Mouse (Mus musculus): ENCODE results near the gene Mcpt1. TPM values are rescaled to one million over a fixed set of nuclear protein-coding genes. Genes with fewer than 3 reads are reported as not detected.
A peak's percentile ranks its signal among the peaks of the same experiment; 100 is the strongest.
"Not testable (repeated sequence)": the region's sequence is repeated elsewhere in the genome, so short reads cannot be mapped to it uniquely, and the experiment has no call there.

The Mcpt1 gene
- total RNA-seq (2021) = not detected
- long read RNA-seq, experiment 1 = 0 reads
- long read RNA-seq, experiment 2 = 0 reads

GRCm38 (mm10) chr14:56017671-56018070 lies at the start of gene Mcpt1:
TSS of gene Mcpt1 (plus strand) at chr14:56017971.
- DNase-seq (ENCODE audit: extremely low spot score in 1 of 2, low spot score in 2 of 2); H3K4me3 ChIP-seq; H3K27ac ChIP-seq; intact Hi-C loops (cut with DNase I): not testable (repeated sequence)

GRCm38 (mm10) chr14:55987464-55987863 lies 30.3 kb upstream of the Mcpt1 start:
- DNase-seq (ENCODE audit: extremely low spot score in 1 of 2, low spot score in 2 of 2); H3K27ac ChIP-seq; H3K4me3 ChIP-seq; intact Hi-C loops (cut with DNase I): not testable (repeated sequence)

- TF ChIP-seq CTCF (IDR thresholded peaks at IDR 0.05) = no peak
- no peak overlapping the region for H3K27ac ChIP-seq
- intact Hi-C loops (cut with DNase I) = no loop called here
- no peak for DNase-seq (ENCODE audit: extremely low spot score in 1 of 2, low spot score in 2 of 2)
- H3K4me3 ChIP-seq = no peak overlapping the region
These were observed 4.6 kb upstream of the Mcpt1 start for GRCm38 (mm10) chr14:56013147-56013546.

- Histone ChIP-seq H3K27ac (no peak overlapping the region), H3K4me3 (no peak overlapping the region)
- intact Hi-C loops (cut with DNase I) = no loop called here
- no peak for TF ChIP-seq CTCF (IDR thresholded peaks at IDR 0.05)
- no peak for DNase-seq (ENCODE audit: extremely low spot score in 1 of 2, low spot score in 2 of 2)
These were observed 3.8 kb upstream of the Mcpt1 start for GRCm38 (mm10) chr14:56013924-56014323.

- intact Hi-C loops (cut with DNase I) = no loop called here
- peak in 1 of 2 experiments; percentile 12 for DNase-seq (ENCODE audit: extremely low spot score in 1 of 2, low spot score in 2 of 2)
- H3K4me3 ChIP-seq = no peak overlapping the region
- TF ChIP-seq CTCF (IDR thresholded peaks at IDR 0.05) = no peak
- no peak overlapping the region for H3K27ac ChIP-seq
These were observed 1.7 kb downstream of the Mcpt1 start for GRCm38 (mm10) chr14:56019446-56019845.

- H3K4me3 ChIP-seq; H3K27ac ChIP-seq; intact Hi-C loops (cut with DNase I); DNase-seq (ENCODE audit: extremely low spot score in 1 of 2, low spot score in 2 of 2): not testable (repeated sequence)
These were observed 3.5 kb downstream of the Mcpt1 start for GRCm38 (mm10) chr14:56021305-56021704.

- H3K27ac ChIP-seq; H3K4me3 ChIP-seq; DNase-seq (ENCODE audit: extremely low spot score in 1 of 2, low spot score in 2 of 2); intact Hi-C loops (cut with DNase I): not testable (repeated sequence)
These were observed 12.6 kb downstream of the Mcpt1 start, which contains the start of gene Mcpt9 for GRCm38 (mm10) chr14:56030395-56030794. TSS of gene Mcpt9 (minus strand) at chr14:56030495.

- no peak for DNase-seq (ENCODE audit: extremely low spot score in 1 of 2, low spot score in 2 of 2)
- H3K4me3 ChIP-seq = no peak overlapping the region
- intact Hi-C loops (cut with DNase I) = no loop called here
- no peak for TF ChIP-seq CTCF (IDR thresholded peaks at IDR 0.05)
- no peak overlapping the region for H3K27ac ChIP-seq
These were observed 16.7 kb downstream of the Mcpt1 start for GRCm38 (mm10) chr14:56034433-56034832.

GRCm38 (mm10) chr14:56041792-56042191 lies 24.0 kb downstream of the Mcpt1 start, which contains the start of gene Mcpt2:
TSS of gene Mcpt2 (plus strand) at chr14:56042041.
- intact Hi-C loops (cut with DNase I); H3K27ac ChIP-seq; DNase-seq (ENCODE audit: extremely low spot score in 1 of 2, low spot score in 2 of 2); H3K4me3 ChIP-seq: not testable (repeated sequence)

- intact Hi-C loops (cut with DNase I) = loop anchor here (5.0 kb wide), 1 partner anchor 108 kb away; no protein-coding TSS in a partner anchor
- Histone ChIP-seq H3K27ac (no peak overlapping the region), H3K4me3 (no peak overlapping the region)
- no peak for DNase-seq (ENCODE audit: extremely low spot score in 1 of 2, low spot score in 2 of 2)
- TF ChIP-seq CTCF (IDR thresholded peaks at IDR 0.05) = no peak; the same call in 1 of the 2 replicates
These were observed 37.6 kb downstream of the Mcpt1 start for GRCm38 (mm10) chr14:56055408-56055807.

GRCm38 (mm10) chr14:56057722-56058121 lies 40.0 kb downstream of the Mcpt1 start:
- no peak for TF ChIP-seq CTCF (IDR thresholded peaks at IDR 0.05)
- no peak for DNase-seq (ENCODE audit: extremely low spot score in 1 of 2, low spot score in 2 of 2)
- Histone ChIP-seq H3K27ac (no peak overlapping the region), H3K4me3 (no peak overlapping the region)
- intact Hi-C loops (cut with DNase I) = loop anchor here (5.0 kb wide), 1 partner anchor 110 kb away; no protein-coding TSS in a partner anchor

GRCm38 (mm10) chr14:56062213-56062612 lies 44.4 kb downstream of the Mcpt1 start, which contains the start of gene Mcpt4:
TSS of gene Mcpt4 (minus strand) at chr14:56062313.
- intact Hi-C loops (cut with DNase I); H3K27ac ChIP-seq; H3K4me3 ChIP-seq; DNase-seq (ENCODE audit: extremely low spot score in 1 of 2, low spot score in 2 of 2): not testable (repeated sequence)

Other genes with a start within 250 kb of the Mcpt1 start
- gene Adcy4, start 233.9 kb upstream of the Mcpt1 start, total RNA-seq (2021) = 1 to 10 TPM; 3.0 to 6.3 TPM
- 1 to 10 TPM; 1.2 to 1.3 TPM for gene Ripk3, start 229.1 kb upstream of the Mcpt1 start, total RNA-seq (2021)
- gene Nfatc4, start 194.8 kb upstream of the Mcpt1 start, total RNA-seq (2021) = 1 to 10 TPM; 1.1 to 2.6 TPM
- 1 to 10 TPM; 6.4 to 8.4 TPM for gene Nynrin, start 164.0 kb upstream of the Mcpt1 start, total RNA-seq (2021)
- gene Cbln3, start 133.6 kb upstream of the Mcpt1 start, total RNA-seq (2021) = under 1 TPM; 0.20 to 0.26 TPM
- gene Khnyn, start 133.0 kb upstream of the Mcpt1 start, total RNA-seq (2021) = 10 to 100 TPM; 11.9 to 12.0 TPM
- 10 to 100 TPM; 91.3 to 96.9 TPM for gene Sdr39u1, start 117.7 kb upstream of the Mcpt1 start, total RNA-seq (2021)
- gene Cma1, start 73.3 kb upstream of the Mcpt1 start, total RNA-seq (2021) = not detected
- not detected for gene Cma2, start 67.0 kb upstream of the Mcpt1 start, total RNA-seq (2021)
- not detected for gene Mcpt9, start 12.5 kb downstream of the Mcpt1 start, total RNA-seq (2021)
- not detected for gene Mcpt2, start 24.1 kb downstream of the Mcpt1 start, total RNA-seq (2021)
- not detected for gene Mcpt4, start 44.3 kb downstream of the Mcpt1 start, total RNA-seq (2021)
- gene Mcpt8, start 67.3 kb downstream of the Mcpt1 start, total RNA-seq (2021) = not detected
- not detected for gene Ctsg, start 84.6 kb downstream of the Mcpt1 start, total RNA-seq (2021)
- not detected for gene Gzme, start 102.7 kb downstream of the Mcpt1 start, total RNA-seq (2021)
- gene Gzmd, start 114.6 kb downstream of the Mcpt1 start, total RNA-seq (2021) = not detected
- not detected for gene Gzmg, start 141.6 kb downstream of the Mcpt1 start, total RNA-seq (2021)
- not detected for gene Gzmn, start 156.6 kb downstream of the Mcpt1 start, total RNA-seq (2021)
- gene Gzmf, start 193.4 kb downstream of the Mcpt1 start, total RNA-seq (2021) = not detected
- not detected for gene Gzmc, start 216.7 kb downstream of the Mcpt1 start, total RNA-seq (2021)
- gene Gzmb, start 244.3 kb downstream of the Mcpt1 start, total RNA-seq (2021) = not detected

All from left cerebral cortex, adult 2 months (tissue).